Mouse (Mus musculus) myocyte (in vitro differentiated cells): ENCODE data around the gene Pcbp3.

Source experiments
- CEBPB ChIP-seq: IDR thresholded peaks from 2 replicates; pipeline ENCODE4 v1.6.1; 2011; ENCODE audit warnings: mild to moderate bottlenecking, moderate library complexity; ENCODE audit not compliant: poor library complexity, insufficient read depth, severe bottlenecking
- E2F4 ChIP-seq: IDR thresholded peaks from one replicate; pipeline ENCODE4 v1.6.1; 2011; ENCODE audit warnings: mild to moderate bottlenecking, control low read depth, moderate library complexity; ENCODE audit not compliant: insufficient read depth
- MAX ChIP-seq: IDR thresholded peaks from one replicate; pipeline ENCODE4 v1.6.1; 2011; ENCODE audit warnings: low read depth, mild to moderate bottlenecking, control low read depth
- MYOD1 ChIP-seq, 3 experiments: IDR thresholded peaks; one replicate each; pipeline ENCODE4 v1.6.1; 2011; ENCODE audit warnings: control low read depth in 2 of 3, low read depth in 2 of 3, mild to moderate bottlenecking in 2 of 3, moderate library complexity in 1 of 3; ENCODE audit not compliant: insufficient read length in 2 of 3, control insufficient read depth in 1 of 3
- MYOG ChIP-seq, 3 experiments: IDR thresholded peaks; one replicate each; pipeline ENCODE4 v1.6.1; 2011; ENCODE audit warnings: control low read depth in 2 of 3, low read depth in 2 of 3, mild to moderate bottlenecking in 2 of 3; ENCODE audit not compliant: insufficient read length in 2 of 3, control insufficient read depth in 1 of 3, insufficient read depth in 1 of 3
- POLR2A ChIP-seq: IDR thresholded peaks from one replicate; pipeline ENCODE4 v1.6.1; 2011; ENCODE audit warnings: low read depth, mild to moderate bottlenecking, control low read depth, moderate library complexity; ENCODE audit not compliant: insufficient read length
- POLR2AphosphoS2 ChIP-seq: IDR thresholded peaks from one replicate; pipeline ENCODE4 v1.6.1; 2011; ENCODE audit warnings: low read depth, control low read depth; ENCODE audit not compliant: insufficient read length
- REST ChIP-seq: IDR thresholded peaks from one replicate; pipeline ENCODE4 v1.6.1; 2011; ENCODE audit warnings: mild to moderate bottlenecking, control low read depth, moderate library complexity; ENCODE audit not compliant: insufficient read depth, insufficient read length
- SRF ChIP-seq: IDR thresholded peaks from one replicate; pipeline ENCODE4 v1.6.1; 2011; ENCODE audit warnings: low read depth; ENCODE audit not compliant: control insufficient read depth, insufficient read length
- TCF12 ChIP-seq: IDR thresholded peaks from one replicate; pipeline ENCODE4 v1.6.1; 2011; ENCODE audit warnings: mild to moderate bottlenecking, control low read depth; ENCODE audit not compliant: poor library complexity, insufficient read depth, severe bottlenecking
- TCF3 ChIP-seq: IDR thresholded peaks from one replicate; pipeline ENCODE4 v1.6.1; 2011; ENCODE audit warnings: low read depth, control low read depth; ENCODE audit not compliant: insufficient read length
- USF1 ChIP-seq: IDR thresholded peaks from one replicate; pipeline ENCODE4 v1.6.1; 2011; ENCODE audit warnings: low read depth, mild to moderate bottlenecking, control low read depth, moderate library complexity

DNA sequence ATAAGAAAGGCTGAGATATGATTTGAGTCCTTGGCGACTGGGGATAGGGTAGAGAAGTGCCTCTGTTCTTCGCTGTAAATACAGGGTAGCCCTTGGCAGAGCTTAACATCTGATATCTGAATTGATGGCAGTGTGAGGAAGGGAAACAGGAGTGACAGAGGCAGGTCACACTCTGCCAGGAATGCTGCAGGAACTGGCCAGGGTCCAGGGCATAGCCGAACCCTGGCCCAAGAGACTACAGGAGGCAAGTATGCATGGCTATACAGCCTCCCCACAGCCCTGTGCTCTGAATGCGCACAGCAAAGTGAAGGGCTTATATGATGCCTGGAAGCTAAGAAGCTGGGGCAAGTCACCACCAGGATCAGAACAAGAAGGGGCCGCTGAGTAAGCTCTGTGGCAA lies 79.8 kb downstream of the Pcbp3 start:
- TF ChIP-seq POLR2A (no peak), USF1 (no peak), E2F4 (no peak), MYOD1 (IDR thresholded peaks at IDR 0.05; ENCODE audit: control insufficient read depth in 1 of 3, insufficient read length in 2 of 3, low read depth in 2 of 3) (no peak), POLR2AphosphoS2 (no peak), MAX (no peak), TCF12 (no peak), CEBPB (no peak), MYOG (IDR thresholded peaks at IDR 0.05; ENCODE audit: control insufficient read depth in 1 of 3, insufficient read depth in 1 of 3, insufficient read length in 2 of 3, low read depth in 2 of 3) (no peak), REST (no peak), TCF3 (no peak), SRF (no peak)
